Mouse (Mus musculus): ENCODE measurements at regions not wholly inside any gene's neighbourhood (a gene's known extent, or its start where the extent isn't known, plus 50 kb on each side); places are given as distances from the start of the nearest gene placed in this dataset.
"Not testable (repeated sequence)": the region's sequence is repeated elsewhere in the genome, so short reads cannot be mapped to it uniquely, and the experiment has no call there.

- peaks cover 14% of the 10 kb centered on the region for H3K4me1 ChIP-seq
- H3K9me3 ChIP-seq, result no peaks in the 10 kb centered on the region
- H3K4me3 ChIP-seq, result no peak overlapping the region
- H3K27ac ChIP-seq, result no peak overlapping the region
- no peak overlapping the region for H3K4me2 ChIP-seq (replicated peaks)
- H3K36me3 ChIP-seq, result no peaks in the 10 kb centered on the region
- no peak for ATAC-seq (ENCODE audit: low FRiP score, low read depth)
- H3K27me3 ChIP-seq (replicated peaks), result no peaks in the 10 kb centered on the region
- 73% methylated on average over 1 of the region's 1 CpGs for WGBS
- no peak overlapping the region for H3K9ac ChIP-seq
Measured at GRCm38 (mm10) chr15:8783036-8783435, 72.5 kb upstream of the Slc1a3 start.

- Histone ChIP-seq H3K27me3 (replicated peaks) (no peaks in the 10 kb centered on the region), H3K9ac (no peak overlapping the region), H3K4me2 (replicated peaks) (no peak overlapping the region), H3K9me3 (no peaks in the 10 kb centered on the region), H3K4me3 (no peak overlapping the region), H3K27ac (no peak overlapping the region), H3K4me1 (peaks cover 14% of the 10 kb centered on the region), H3K36me3 (no peaks in the 10 kb centered on the region)
- ATAC-seq (ENCODE audit: low FRiP score, low read depth), result no peak
- WGBS, result 44% methylated on average over 10 of the region's 10 CpGs
Measured at GRCm38 (mm10) chr15:8782131-8782507, 71.6 kb upstream of the Slc1a3 start.

GRCm38 (mm10) chr15:8781159-8782130 is 70.9 kb upstream of the Slc1a3 start:
- Histone ChIP-seq H3K4me1 (peaks cover 14% of the 10 kb centered on the region), H3K9ac (no peak overlapping the region), H3K27me3 (replicated peaks) (no peaks in the 10 kb centered on the region), H3K36me3 (no peaks in the 10 kb centered on the region), H3K4me2 (replicated peaks) (peak overlapping the region; percentile 32; the same call in 1 of the 2 replicates), H3K9me3 (no peaks in the 10 kb centered on the region), H3K27ac (peak overlapping the region; percentile 7; the same call in 1 of the 2 replicates), H3K4me3 (no peak overlapping the region)
- 45% methylated on average over 28 of the region's 28 CpGs for WGBS
- peak; percentile 90 for ATAC-seq (ENCODE audit: low FRiP score, low read depth)

GRCm38 (mm10) chr15:8780371-8780866 is 69.9 kb upstream of the Slc1a3 start:
- ATAC-seq (ENCODE audit: low FRiP score, low read depth), result peak; percentile 58

GRCm38 (mm10) chr15:8767624-8768571 is 57.3 kb upstream of the Slc1a3 start:
- Histone ChIP-seq H3K4me1 (no peaks in the 10 kb centered on the region), H3K4me3 (no peak overlapping the region), H3K9ac (no peak overlapping the region), H3K27ac (no peak overlapping the region), H3K27me3 (replicated peaks) (no peaks in the 10 kb centered on the region), H3K9me3 (no peaks in the 10 kb centered on the region), H3K4me2 (replicated peaks) (no peak overlapping the region), H3K36me3 (no peaks in the 10 kb centered on the region)
- no peak for ATAC-seq (ENCODE audit: low FRiP score, low read depth)
- 91% methylated on average over 16 of the region's 16 CpGs for WGBS

More at GRCm38 (mm10) chr15:8780371-8780866, 69.9 kb upstream of the Slc1a3 start:
- 28% methylated on average over 5 of the region's 5 CpGs for WGBS
- no peaks in the 10 kb centered on the region for H3K27me3 ChIP-seq (replicated peaks)
- no peaks in the 10 kb centered on the region for H3K36me3 ChIP-seq
- H3K9ac ChIP-seq, result no peak overlapping the region
- no peak overlapping the region for H3K27ac ChIP-seq
- H3K4me1 ChIP-seq, result peaks cover 14% of the 10 kb centered on the region
- H3K9me3 ChIP-seq, result no peaks in the 10 kb centered on the region
- no peak overlapping the region for H3K4me3 ChIP-seq
- peak overlapping the region; percentile 32; the same call in 1 of the 2 replicates for H3K4me2 ChIP-seq (replicated peaks)

- not testable (repeated sequence) for H3K4me2 ChIP-seq (replicated peaks); H3K4me3 ChIP-seq; H3K9ac ChIP-seq; H3K27me3 ChIP-seq (replicated peaks); H3K36me3 ChIP-seq; H3K27ac ChIP-seq; ATAC-seq (ENCODE audit: low FRiP score, low read depth); H3K4me1 ChIP-seq; H3K9me3 ChIP-seq
Measured at GRCm38 (mm10) chr15:8766208-8766607, 55.6 kb upstream of the Slc1a3 start.

- Histone ChIP-seq H3K4me3 (no peak overlapping the region), H3K9ac (no peak overlapping the region), H3K36me3 (no peaks in the 10 kb centered on the region), H3K4me2 (replicated peaks) (no peak overlapping the region), H3K27ac (no peak overlapping the region), H3K9me3 (no peaks in the 10 kb centered on the region), H3K4me1 (no peaks in the 10 kb centered on the region), H3K27me3 (replicated peaks) (no peaks in the 10 kb centered on the region)
- ATAC-seq (ENCODE audit: low FRiP score, low read depth), result no peak
- WGBS, result 64% methylated on average over 9 of the region's 9 CpGs
Measured at GRCm38 (mm10) chr15:8761741-8762271, 51.2 kb upstream of the Slc1a3 start.

GRCm38 (mm10) chr15:8761132-8761531 is 50.6 kb upstream of the Slc1a3 start:
- Histone ChIP-seq H3K4me3 (no peak overlapping the region), H3K9me3 (no peaks in the 10 kb centered on the region), H3K4me2 (replicated peaks) (no peak overlapping the region), H3K27ac (no peak overlapping the region), H3K9ac (no peak overlapping the region), H3K4me1 (no peaks in the 10 kb centered on the region), H3K36me3 (no peaks in the 10 kb centered on the region), H3K27me3 (replicated peaks) (no peaks in the 10 kb centered on the region)
- ATAC-seq (ENCODE audit: low FRiP score, low read depth), result no peak
- WGBS, result 83% methylated on average over 5 of the region's 5 CpGs
